Mouse (Mus musculus): ENCODE results near the gene Nup160.
A peak's percentile ranks its signal among the peaks of the same experiment; 100 is the strongest.

DNA sequence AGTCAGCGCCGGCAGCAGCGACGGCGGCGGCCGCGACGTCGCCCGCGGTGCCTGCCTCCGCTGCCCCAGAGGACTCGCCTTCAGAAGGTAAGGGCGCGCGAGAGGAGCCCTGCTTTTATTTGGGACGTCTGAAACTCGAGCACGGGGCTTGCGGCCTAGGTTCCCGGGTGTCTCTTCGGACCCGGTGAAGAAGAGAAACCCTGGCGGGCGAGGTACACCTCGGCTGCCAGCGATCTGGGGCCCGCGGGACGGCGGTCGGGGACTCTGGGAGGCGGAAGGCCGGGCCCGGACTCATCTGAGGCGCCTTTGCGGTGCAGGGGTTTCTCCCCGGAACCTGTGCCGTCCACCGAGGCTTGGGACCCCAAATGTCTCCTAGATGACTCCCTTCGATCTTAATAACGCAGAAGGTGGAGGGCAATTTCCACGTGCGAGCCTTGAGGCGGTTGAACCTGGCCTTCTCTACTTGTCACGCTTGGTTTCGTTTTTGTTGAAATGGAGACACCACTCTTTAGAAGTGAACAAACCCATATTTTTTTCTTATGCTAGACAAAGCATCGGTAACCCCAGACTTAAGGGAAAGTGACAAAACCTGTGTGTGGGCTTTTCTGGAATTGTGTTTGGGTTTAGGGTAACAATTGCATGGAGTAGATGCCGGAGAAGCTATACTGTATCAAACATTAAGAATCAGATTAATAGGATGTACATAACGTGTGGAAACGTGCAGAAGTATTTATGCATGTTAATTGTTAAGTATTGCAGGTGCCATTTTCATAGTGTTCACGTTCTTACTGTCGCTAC is 68.9 kb downstream of the Nup160 start:
- TF ChIP-seq CTCF (IDR thresholded peaks at IDR 0.05; ENCODE audit: borderline replicate concordance, control insufficient read depth, extremely low read depth, insufficient read depth, low read length, poor library complexity) = 0 out of 2 replicates have a peak, but pooled peaks have one; percentile 11
- no peak for TF ChIP-seq POLR2A (IDR thresholded peaks at IDR 0.05; ENCODE audit: control insufficient read depth, extremely low read depth, insufficient read depth, low read length, poor library complexity)
